Mouse (Mus musculus): ENCODE measurements around the gene Ccdc33. TPM values are rescaled to one million over a fixed set of nuclear protein-coding genes. Genes with fewer than 3 reads are reported as not detected.

Ccdc33 gene
- total and polyA plus RNA-seq, 3 experiments: 0.21 to 1.0 TPM; not detected in 1

- peak; percentile 91 for TF ChIP-seq CHD2 (IDR thresholded peaks at IDR 0.05; ENCODE audit: low read length)
- TF ChIP-seq MAFK (IDR thresholded peaks at IDR 0.05; ENCODE audit: insufficient replicate concordance, low read length): no peak
- peak; percentile 66 for TF ChIP-seq ELF1 (IDR thresholded peaks at IDR 0.05; ENCODE audit: low read depth, low read length)
- TF ChIP-seq MYC (IDR thresholded peaks at IDR 0.05; ENCODE audit: low read depth, low read length): no peak
- TF ChIP-seq ZNF384 (IDR thresholded peaks at IDR 0.05; ENCODE audit: low read depth, low read length): no peak
- peak; percentile 57 for TF ChIP-seq JUN (IDR thresholded peaks at IDR 0.05; ENCODE audit: insufficient read depth, low read depth, low read length)
- no peak for TF ChIP-seq CHD1 (IDR thresholded peaks at IDR 0.05; ENCODE audit: low read depth, low read length)
- TF ChIP-seq SIN3A (IDR thresholded peaks at IDR 0.05; ENCODE audit: low read length): no peak
- no peak for TF ChIP-seq SMC3 (IDR thresholded peaks at IDR 0.05; ENCODE audit: low read depth, low read length)
Measured at GRCm38 (mm10) chr9:58099836-58100565, 18.6 kb downstream of the Ccdc33 start (continued).

- no peak overlapping the region for H3K9ac ChIP-seq (ENCODE audit: insufficient read depth, low read depth)
- TF ChIP-seq BHLHE40 (IDR thresholded peaks at IDR 0.05; ENCODE audit: low read depth, low read length): no peak
- no peak for TF ChIP-seq USF2 (conservative IDR thresholded peaks at IDR 0.05; ENCODE audit: low read depth, low read length)
- TF ChIP-seq ZMIZ1 (IDR thresholded peaks at IDR 0.05; ENCODE audit: low read depth, low read length): no peak
- TF ChIP-seq POLR2AphosphoS2 (IDR thresholded peaks at IDR 0.05; ENCODE audit: low read depth, low read length): no peak
- TF ChIP-seq ZC3H11A (IDR thresholded peaks at IDR 0.05; ENCODE audit: low read depth, low read length): no peak
- no peak for TF ChIP-seq SIN3A (IDR thresholded peaks at IDR 0.05; ENCODE audit: low read length)
- no peak for TF ChIP-seq E2F4 (IDR thresholded peaks at IDR 0.05; ENCODE audit: insufficient replicate concordance, low read depth, low read length)
- DNase-seq (ENCODE audit: extremely low read depth): no peak
- peaks cover 14 to 50% of the 10 kb centered on the region in 2 experiments for H3K4me1 ChIP-seq (ENCODE audit: control insufficient read depth in 1 of 2, insufficient read depth in 2 of 2)
- no peak overlapping the region for H3K27ac ChIP-seq (ENCODE audit: insufficient read depth, low read depth)
- no peaks in the 10 kb centered on the region for H3K9me3 ChIP-seq (replicated peaks; ENCODE audit: low read length)
- no peaks in the 10 kb centered on the region for H3K79me2 ChIP-seq (replicated peaks; ENCODE audit: control insufficient read depth, extremely low read depth, insufficient read depth, poor library complexity, severe bottlenecking)
- no peaks in the 10 kb centered on the region for H3K36me3 ChIP-seq (replicated peaks in 1 of 2; ENCODE audit: control insufficient read depth in 1 of 2, insufficient read depth in 1 of 2, low read length in 1 of 2)
- H3K27me3 ChIP-seq (replicated peaks): no peaks in the 10 kb centered on the region
- dilution Hi-C loops (cut with MboI; ENCODE audit: extremely low pct_ligation_motif_present, extremely low pct_unique_long_range_greater_than_20kb, low sequenced_read_pairs) (no loop called here), in situ Hi-C loops (cut with MboI; ENCODE audit: low pct_ligation_motif_present, low pct_unique_long_range_greater_than_20kb, low sequenced_read_pairs) (no loop called here)
- H3K4me2 ChIP-seq (ENCODE audit: insufficient read depth, low read depth, poor library complexity, severe bottlenecking): no peak overlapping the region
- no peak overlapping the region for H3K4me3 ChIP-seq (replicated peaks in 1 of 3; ENCODE audit: low read depth in 2 of 3, low read length in 2 of 3, poor library complexity in 1 of 3)
Measured at GRCm38 (mm10) chr9:58096629-58097301, 21.9 kb downstream of the Ccdc33 start.

GRCm38 (mm10) chr9:58095977-58096376, 22.6 kb downstream of the Ccdc33 start:
- H3K36me3 ChIP-seq (replicated peaks in 1 of 2; ENCODE audit: control insufficient read depth in 1 of 2, insufficient read depth in 1 of 2, low read length in 1 of 2): no peaks in the 10 kb centered on the region
- H3K27me3 ChIP-seq (replicated peaks): no peaks in the 10 kb centered on the region
- no peak overlapping the region for H3K4me3 ChIP-seq (replicated peaks in 1 of 3; ENCODE audit: low read depth in 2 of 3, low read length in 2 of 3, poor library complexity in 1 of 3)
- H3K79me2 ChIP-seq (replicated peaks; ENCODE audit: control insufficient read depth, extremely low read depth, insufficient read depth, poor library complexity, severe bottlenecking): no peaks in the 10 kb centered on the region
- no peak for TF ChIP-seq NRF1 (IDR thresholded peaks at IDR 0.05; ENCODE audit: low read depth, low read length)
- no peak for TF ChIP-seq KAT2A (IDR thresholded peaks at IDR 0.05; ENCODE audit: insufficient replicate concordance, low read length)
- no peak for TF ChIP-seq JUN (IDR thresholded peaks at IDR 0.05; ENCODE audit: insufficient read depth, low read depth, low read length)
- no peak for TF ChIP-seq HCFC1 (IDR thresholded peaks at IDR 0.05; ENCODE audit: low read depth, low read length)
- TF ChIP-seq BHLHE40 (IDR thresholded peaks at IDR 0.05; ENCODE audit: low read depth, low read length): no peak
- no peak for TF ChIP-seq SIN3A (IDR thresholded peaks at IDR 0.05; ENCODE audit: low read length)
- no peak for TF ChIP-seq POLR2A (IDR thresholded peaks at IDR 0.05; ENCODE audit: low read depth, low read length)
- TF ChIP-seq CTCF (conservative IDR thresholded peaks at IDR 0.05 in 1 of 2, IDR thresholded peaks at IDR 0.05 in 1 of 2; ENCODE audit: low read depth in 2 of 2, low read length in 2 of 2): no peak
- TF ChIP-seq USF2 (conservative IDR thresholded peaks at IDR 0.05; ENCODE audit: low read depth, low read length): no peak
- TF ChIP-seq MAZ (IDR thresholded peaks at IDR 0.05; ENCODE audit: low read depth, low read length): no peak
- TF ChIP-seq ELF1 (IDR thresholded peaks at IDR 0.05; ENCODE audit: low read depth, low read length): no peak
- no peak for TF ChIP-seq IRF4 (IDR thresholded peaks at IDR 0.05; ENCODE audit: low read depth, low read length)
- TF ChIP-seq MAFK (IDR thresholded peaks at IDR 0.05; ENCODE audit: insufficient replicate concordance, low read length): no peak
- no peak for TF ChIP-seq TCF12 (IDR thresholded peaks at IDR 0.05; ENCODE audit: low read depth, low read length)
- TF ChIP-seq SMC3 (IDR thresholded peaks at IDR 0.05; ENCODE audit: low read depth, low read length): no peak
- TF ChIP-seq RAD21 (IDR thresholded peaks at IDR 0.05; ENCODE audit: low read depth, low read length): no peak
- no peak for TF ChIP-seq USF1 (IDR thresholded peaks at IDR 0.05; ENCODE audit: low read depth, low read length)
- dilution Hi-C loops (cut with MboI; ENCODE audit: extremely low pct_ligation_motif_present, extremely low pct_unique_long_range_greater_than_20kb, low sequenced_read_pairs) (no loop called here), in situ Hi-C loops (cut with MboI; ENCODE audit: low pct_ligation_motif_present, low pct_unique_long_range_greater_than_20kb, low sequenced_read_pairs) (no loop called here)
- no peak overlapping the region for H3K4me2 ChIP-seq (ENCODE audit: insufficient read depth, low read depth, poor library complexity, severe bottlenecking)
- no peak overlapping the region for H3K27ac ChIP-seq (ENCODE audit: insufficient read depth, low read depth)
- H3K9ac ChIP-seq (ENCODE audit: insufficient read depth, low read depth): no peak overlapping the region
- DNase-seq (ENCODE audit: extremely low read depth): no peak
- H3K9me3 ChIP-seq (replicated peaks; ENCODE audit: low read length): no peaks in the 10 kb centered on the region
- H3K4me1 ChIP-seq (ENCODE audit: control insufficient read depth in 1 of 2, insufficient read depth in 2 of 2): peaks cover 14 to 49% of the 10 kb centered on the region in 2 experiments

Measured in CH12.LX (cell line).